Mouse (Mus musculus) lung, postnatal 0 days (tissue): Measurements from ENCODE around the gene Wasl. TPM values are rescaled to one million over a fixed set of nuclear protein-coding genes. Genes with fewer than 3 reads are reported as not detected.

Experiments used
- ATAC-seq: fragments of 200-750 bp; cut with Nextera tagmentation; 2 replicates; pipeline ENCODE4 v1.8.0; 2017; ENCODE audit warnings: moderate library complexity
- DNase-seq: peaks from one replicate; pipeline ENCODE4 v3.0.0-alpha.2; 2016; ENCODE audit warnings: low spot score
- H3K27ac ChIP-seq: fragments of 300-500 bp; sonication (generic); 2 replicates; pipeline ENCODE4 v1.5.1; 2014; ENCODE audit warnings: antibody characterized with exemption, mild to moderate bottlenecking, low read length, mixed read lengths
- H3K27me3 ChIP-seq: fragments of 300-500 bp; sonication (generic); replicated peaks from 2 replicates; pipeline ENCODE4 v1.6.1; 2014; ENCODE audit warnings: low read length, mixed read lengths; ENCODE audit not compliant: insufficient read depth
- H3K36me3 ChIP-seq: fragments of 300-500 bp; sonication (generic); 2 replicates; pipeline ENCODE4 v1.6.1; 2014; ENCODE audit warnings: low read length, mixed read lengths; ENCODE audit not compliant: insufficient read depth
- H3K4me1 ChIP-seq: fragments of 300-500 bp; sonication (generic); 2 replicates; pipeline ENCODE4 v1.6.1; 2014; ENCODE audit warnings: antibody characterized with exemption, low read depth, low read length, mixed read lengths; ENCODE audit not compliant: insufficient read depth
- H3K4me2 ChIP-seq: fragments of 300-500 bp; sonication (generic); replicated peaks from 2 replicates; pipeline ENCODE4 v1.6.1; 2014; ENCODE audit warnings: low read depth, mild to moderate bottlenecking, low read length, moderate library complexity, mixed read lengths
- H3K4me3 ChIP-seq: fragments of 300-500 bp; sonication (generic); 2 replicates; pipeline ENCODE4 v1.5.1; 2014; ENCODE audit warnings: low read depth, low read length
- H3K9ac ChIP-seq: fragments of 300-500 bp; sonication (generic); replicated peaks from 2 replicates; pipeline ENCODE4 v1.6.1; 2014; ENCODE audit warnings: low read depth, mild to moderate bottlenecking
- H3K9me3 ChIP-seq: fragments of 300-500 bp; sonication (generic); 2 replicates; pipeline ENCODE4 v1.6.1; 2016; ENCODE audit warnings: low read length, mixed read lengths
- CTCF ChIP-seq: IDR thresholded peaks from 2 replicates; pipeline ENCODE4 v1.5.1; 2016; ENCODE audit warnings: antibody characterized with exemption, mild to moderate bottlenecking
- EP300 ChIP-seq: IDR thresholded peaks from 2 replicates; pipeline ENCODE4 v1.6.1; 2016; ENCODE audit warnings: antibody characterized with exemption, mild to moderate bottlenecking, control low read depth
- WGBS: fragments of 180-500 bp; shearing (Covaris S2); extraction: QIAGEN DNeasy Blood & Tissue Kit; methylation state at CpG from one replicate; pipeline ENCODE4 v1.1.7; 2014; 5-methylcytosine and 5-hydroxymethylcytosine counted together
- polyA plus RNA-seq: library from polyadenylated mRNA; unstranded; fragments of >200 nt; fragmentation: Nextera tagmentation; extraction: Ambion mirVana; gene quantifications from 2 replicates; pipeline ENCODE4 v1.2.1, GENCODE M21; 2015

The Wasl gene
- polyA plus RNA-seq, 1 experiment from 2014 or later = 88.3 TPM

DNA sequence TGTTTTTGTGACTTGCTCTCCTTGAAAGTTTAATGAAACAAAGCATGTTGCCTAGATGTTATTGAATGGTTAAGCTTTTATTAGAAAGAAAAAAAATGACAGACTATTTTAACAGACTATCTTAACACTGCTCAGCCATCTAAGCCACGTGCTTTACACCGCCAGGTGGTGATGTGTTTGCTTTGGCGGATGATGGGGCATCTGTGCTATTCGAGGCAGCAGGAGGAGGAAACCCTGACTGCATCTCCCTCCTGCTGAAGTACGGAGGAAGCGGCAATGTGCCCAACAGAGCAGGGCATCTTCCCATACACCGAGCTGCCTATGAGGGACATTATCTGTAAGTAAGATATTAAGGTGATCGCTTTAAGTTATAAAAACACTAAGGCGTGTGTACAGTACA is 100.7 kb downstream of the Wasl start:
- Histone ChIP-seq H3K36me3 (no peaks in the 10 kb centered on the region), H3K9ac (no peak overlapping the region), H3K9me3 (no peaks in the 10 kb centered on the region), H3K4me1 (no peaks in the 10 kb centered on the region), H3K27me3 (no peaks in the 10 kb centered on the region), H3K4me3 (no peak overlapping the region), H3K27ac (no peak overlapping the region), H3K4me2 (no peak overlapping the region)
- no peak for TF ChIP-seq CTCF
- TF ChIP-seq EP300 = no peak
- 64% methylated on average over 9 of the region's 9 CpGs for WGBS
- ATAC-seq = no peak
- no peak for DNase-seq

Other genes with a start within 250 kb of the Wasl start
- 1.9 and 2.6 TPM in 2 replicates for gene Iqub, start 149.9 kb downstream of the Wasl start, polyA plus RNA-seq
- gene Ndufa5, start 137.0 kb downstream of the Wasl start, polyA plus RNA-seq = 227 and 244 TPM in 2 replicates
- 0.02 and 0.07 TPM in 2 replicates for gene Asb15, start 136.9 kb downstream of the Wasl start, polyA plus RNA-seq
- gene Lmod2, start 67.2 kb downstream of the Wasl start, polyA plus RNA-seq = 0.47 and 0.83 TPM in 2 replicates
- gene Hyal6, start 68.2 kb upstream of the Wasl start, polyA plus RNA-seq = not detected in 2 replicates
- gene Hyal4, start 83.3 kb upstream of the Wasl start, polyA plus RNA-seq = not detected in 2 replicates
- not detected in 2 replicates for gene Spam1, start 126.2 kb upstream of the Wasl start, polyA plus RNA-seq
- 0.08 TPM in 1 of 2 replicates, not detected in the other for gene Hyal5, start 193.0 kb upstream of the Wasl start, polyA plus RNA-seq